Mouse (Mus musculus) midbrain, embryonic 11.5 days (tissue): ENCODE measurements around the gene Shc1. TPM values are rescaled to one million over a fixed set of nuclear protein-coding genes. Genes with fewer than 3 reads are reported as not detected.
A peak's percentile ranks its signal among the peaks of the same experiment; 100 is the strongest.

Source experiments
- ATAC-seq: fragments of 200-750 bp; cut with Nextera tagmentation; 2 replicates; pipeline ENCODE4 v1.8.0; 2017; ENCODE audit warnings: moderate TSS enrichment, moderate library complexity; ENCODE audit not compliant: low FRiP score
- DNase-seq: peaks from one replicate; pipeline ENCODE4 v3.0.0; 2015; ENCODE audit warnings: low spot score; ENCODE audit errors: missing footprints
- H3K27ac ChIP-seq: fragments of 300-500 bp; sonication (generic); 2 replicates; pipeline ENCODE4 v1.5.1; 2014; ENCODE audit warnings: low read depth, low read length
- H3K27me3 ChIP-seq: fragments of 300-500 bp; sonication (generic); 2 replicates; pipeline ENCODE4 v1.6.1; 2014; ENCODE audit warnings: mild to moderate bottlenecking, low read length, moderate library complexity, mixed read lengths; ENCODE audit not compliant: control insufficient read depth, insufficient read depth
- H3K36me3 ChIP-seq: fragments of 300-500 bp; sonication (generic); 2 replicates; pipeline ENCODE4 v1.6.1; 2014; ENCODE audit warnings: mild to moderate bottlenecking, low read length, moderate library complexity, mixed read lengths; ENCODE audit not compliant: control insufficient read depth, insufficient read depth
- H3K4me1 ChIP-seq: fragments of 300-500 bp; sonication (generic); 2 replicates; pipeline ENCODE4 v1.6.1; 2014; ENCODE audit warnings: low read length; ENCODE audit not compliant: control insufficient read depth, insufficient read depth
- H3K4me2 ChIP-seq: fragments of 300-500 bp; sonication (generic); 2 replicates; pipeline ENCODE4 v1.6.1; 2014; ENCODE audit warnings: mild to moderate bottlenecking, moderate library complexity
- H3K4me3 ChIP-seq: fragments of 300-500 bp; sonication (generic); 2 replicates; pipeline ENCODE4 v1.5.1; 2014; ENCODE audit warnings: low read depth, low read length
- H3K9ac ChIP-seq: fragments of 300-500 bp; sonication (generic); 2 replicates; pipeline ENCODE4 v1.6.1; 2014; ENCODE audit warnings: low read length
- H3K9me3 ChIP-seq: fragments of 300-500 bp; sonication (generic); 2 replicates; pipeline ENCODE4 v1.6.1; 2016; ENCODE audit warnings: low read length; ENCODE audit not compliant: control insufficient read depth
- WGBS: fragments of 180-500 bp; shearing (Covaris S2); extraction: QIAGEN DNeasy Blood & Tissue Kit; methylation state at CpG from one replicate; pipeline ENCODE4 v1.1.7; 2014; 5-methylcytosine and 5-hydroxymethylcytosine counted together
- polyA plus RNA-seq: library from polyadenylated mRNA; unstranded; fragments of >200 nt; fragmentation: Nextera tagmentation; extraction: Ambion mirVana; gene quantifications from 2 replicates; pipeline ENCODE4 v1.2.1, GENCODE M21; 2014

Gene Shc1
- polyA plus RNA-seq = 23.4 and 26.2 TPM in 2 replicates

DNA sequence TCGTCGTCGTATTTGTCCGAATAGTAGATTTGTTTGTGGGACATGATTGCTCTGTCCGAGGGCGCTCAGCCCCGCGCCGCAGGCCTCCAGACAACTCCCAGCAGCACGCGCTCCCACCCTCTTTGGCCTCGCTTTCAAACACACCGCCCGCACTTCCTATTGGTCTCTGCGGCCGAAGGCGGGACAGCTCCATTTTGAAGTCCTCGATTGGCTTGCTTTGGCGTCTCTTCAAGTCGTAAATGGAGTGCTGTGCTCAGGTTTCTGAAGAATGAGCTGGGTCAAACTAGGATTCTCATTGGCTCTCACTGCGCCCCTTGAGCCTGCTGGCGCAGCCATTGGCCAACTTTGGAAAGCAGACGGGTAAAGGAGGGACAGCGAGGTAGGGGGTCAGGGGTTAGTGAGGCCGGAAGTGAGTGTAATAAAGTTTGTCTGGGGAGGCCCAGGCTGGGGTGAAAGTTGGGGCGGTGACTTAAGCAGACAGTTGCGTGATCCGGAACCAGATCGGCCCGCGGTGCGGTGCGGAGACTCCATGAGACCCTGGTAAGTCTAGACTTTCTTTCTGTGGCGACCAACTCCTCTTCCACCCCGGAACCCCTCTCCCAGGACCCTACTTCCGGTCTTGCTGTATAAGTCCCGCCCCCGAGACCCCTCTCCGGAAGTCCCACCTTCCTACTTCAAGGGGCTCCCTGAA, at the start of gene Shc1, which contains the start of gene Cks1b:
TSS of gene Shc1 (plus strand) at position 274 of the 691 bp plus-strand sequence.
TSS of gene Cks1b (minus strand) at position 214 of the 691 bp plus-strand sequence.
- Histone ChIP-seq H3K4me1 (peaks cover 32% of the 10 kb centered on the region), H3K27me3 (no peaks in the 10 kb centered on the region), H3K27ac (peak within 1 kb of the TSS; percentile 87), H3K4me3 (peak within 1 kb of the TSS; percentile 64), H3K4me2 (peak within 1 kb of the TSS; percentile 87), H3K9me3 (no peaks in the 10 kb centered on the region), H3K9ac (peak within 1 kb of the TSS; percentile 76), H3K36me3 (peaks cover 16% of the 10 kb centered on the region; the same call in 1 of the 2 replicates)
- DNase-seq (peak; percentile 99), ATAC-seq (peak; percentile 97)
- under 1% methylated on average over 39 of the region's 39 CpGs for WGBS

DNA sequence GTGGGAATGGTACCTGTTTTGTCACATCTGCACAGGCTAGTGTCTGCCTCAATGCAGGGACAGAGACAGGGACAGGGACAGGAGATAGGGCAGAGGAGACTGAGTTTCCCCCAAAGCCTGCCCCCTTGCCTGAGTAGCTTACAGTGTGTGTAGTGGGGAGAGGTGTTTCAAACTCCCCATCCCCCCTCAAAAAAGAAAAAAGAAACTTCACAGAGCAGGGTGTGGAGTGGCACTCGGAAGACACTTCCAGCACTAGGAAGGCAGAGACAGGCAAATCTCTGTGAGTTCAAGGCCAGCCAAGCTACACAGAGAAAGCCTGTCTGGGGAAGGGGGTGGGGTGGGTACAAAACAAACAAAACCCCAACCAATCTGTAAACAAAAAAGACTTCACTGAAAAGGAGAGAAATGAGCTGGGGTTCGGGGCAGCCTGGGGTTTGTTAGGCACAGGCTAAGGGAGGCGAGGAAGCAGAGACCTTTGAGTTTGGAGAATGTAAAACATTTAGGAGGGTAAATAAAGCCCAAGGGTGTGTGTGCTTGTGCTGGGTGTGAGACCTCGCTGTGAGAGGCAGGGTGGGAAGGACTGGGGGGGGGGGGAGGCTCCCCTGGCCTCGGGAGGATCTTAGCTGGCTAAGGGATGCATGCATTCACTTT, 44.5 kb upstream of the Shc1 start:
- ATAC-seq (no peak), DNase-seq (no peak)
- no peaks in the 10 kb centered on the region for H3K9me3 ChIP-seq
- H3K4me1 ChIP-seq = peaks cover 7% of the 10 kb centered on the region
- 43% methylated on average over 5 of the region's 5 CpGs for WGBS
- H3K36me3 ChIP-seq = no peaks in the 10 kb centered on the region
- H3K27me3 ChIP-seq = no peaks in the 10 kb centered on the region
- no peak overlapping the region for H3K4me2 ChIP-seq
- H3K27ac ChIP-seq = no peak overlapping the region
- H3K9ac ChIP-seq = no peak overlapping the region
- H3K4me3 ChIP-seq = no peak overlapping the region

DNA sequence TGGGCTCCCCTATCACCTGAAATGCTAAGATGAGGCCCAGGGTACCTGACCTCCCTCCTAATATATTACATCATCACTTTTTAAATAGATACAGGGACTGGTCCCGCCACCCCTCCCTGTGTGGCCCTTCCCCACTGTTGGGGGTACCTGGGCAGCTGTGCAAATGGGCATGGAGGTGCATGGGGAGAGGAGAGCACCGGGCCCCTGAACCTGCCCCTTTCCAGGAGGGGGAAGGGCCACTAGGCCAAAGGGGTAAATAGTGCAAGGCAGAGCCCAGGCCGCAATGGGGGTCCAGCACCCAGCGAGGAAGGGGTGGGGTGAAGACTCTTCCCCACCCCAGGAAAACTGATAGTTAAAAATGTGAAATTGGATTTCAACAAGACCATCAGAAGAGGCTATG, 40.4 kb upstream of the Shc1 start:
- no peak; the same call in 1 of the 2 replicates for ATAC-seq
- H3K9ac ChIP-seq = no peak overlapping the region
- peaks cover 11% of the 10 kb centered on the region for H3K4me1 ChIP-seq
- no peak for DNase-seq
- H3K36me3 ChIP-seq = no peaks in the 10 kb centered on the region
- no peak overlapping the region for H3K4me3 ChIP-seq
- no peaks in the 10 kb centered on the region for H3K9me3 ChIP-seq
- H3K27me3 ChIP-seq = no peaks in the 10 kb centered on the region
- WGBS = 72% methylated on average over 4 of the region's 4 CpGs
- no peak overlapping the region for H3K27ac ChIP-seq
- no peak overlapping the region; the same call in 1 of the 2 replicates for H3K4me2 ChIP-seq

DNA sequence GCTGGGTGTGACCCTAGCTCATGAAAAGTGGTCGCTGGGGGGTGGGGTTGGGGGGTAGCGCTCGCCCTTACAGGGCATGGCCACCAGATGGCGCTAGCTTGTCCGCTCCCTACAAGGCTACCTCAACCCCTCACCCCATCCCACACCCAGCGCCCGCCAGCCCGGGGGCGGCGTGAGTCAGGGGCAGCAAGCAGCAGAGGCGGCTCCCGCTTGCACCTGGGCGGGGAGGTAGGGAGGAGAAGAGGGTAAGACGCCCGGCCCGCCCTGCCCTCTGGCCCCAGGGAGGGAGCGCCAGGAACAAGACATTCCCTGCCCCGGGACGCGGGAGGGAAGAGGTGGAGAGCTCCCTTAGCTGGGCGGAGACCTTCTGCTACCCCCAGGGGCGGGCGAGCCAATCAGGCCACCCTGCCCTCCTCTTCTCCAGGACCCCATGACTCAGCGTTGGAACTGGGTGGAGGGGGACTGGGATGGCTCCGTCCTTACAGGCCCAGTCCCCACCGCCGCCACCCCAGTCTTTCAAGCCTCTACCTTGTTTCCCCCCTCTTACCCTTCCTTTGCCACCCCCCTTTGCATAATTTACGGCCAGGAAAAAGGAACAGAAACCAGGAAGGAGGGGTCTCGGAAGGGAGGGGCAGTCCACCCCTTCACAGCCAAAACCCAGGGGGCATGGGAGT, 39.7 kb upstream of the Shc1 start:
- peak; percentile 90 for ATAC-seq
- WGBS = 2% methylated on average over 28 of the region's 29 CpGs
- no peak overlapping the region for H3K27ac ChIP-seq

DNA sequence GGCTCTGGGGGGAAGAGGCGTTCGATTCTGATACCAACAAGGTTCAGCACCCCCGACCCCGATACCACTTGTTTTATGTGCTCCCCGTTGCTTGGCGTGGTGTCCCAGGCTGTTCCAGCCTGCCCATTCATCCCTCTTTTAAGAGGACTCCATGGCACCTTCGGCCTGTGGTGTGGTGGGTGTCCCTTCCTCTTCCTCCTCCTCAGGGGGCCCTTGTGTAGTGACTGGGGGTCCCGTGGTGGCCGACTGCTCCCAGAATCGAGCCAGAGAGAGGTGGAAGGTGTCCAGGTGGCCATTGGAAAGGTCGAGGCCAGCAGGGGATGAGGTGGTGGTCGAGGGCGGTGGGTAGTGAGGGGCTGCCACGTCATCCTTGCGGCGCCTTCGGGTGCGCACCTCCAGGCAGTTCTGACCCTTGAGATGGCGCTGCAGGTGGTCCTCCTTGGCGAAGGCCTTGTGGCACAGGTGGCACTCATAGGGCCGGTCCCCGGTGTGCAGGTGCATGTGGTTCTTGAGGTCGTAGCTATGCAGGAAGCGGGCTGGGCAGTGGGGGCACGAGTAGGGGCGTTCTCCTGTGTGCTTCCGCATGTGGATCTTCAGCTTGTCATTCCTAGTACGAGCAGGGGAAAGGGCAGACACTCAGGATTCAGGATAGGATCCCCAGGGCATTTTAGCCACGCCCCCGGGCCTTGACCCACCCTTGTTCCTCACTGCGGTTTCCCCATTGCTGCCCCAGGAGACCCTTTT, 38.7 kb upstream of the Shc1 start:
- H3K4me1 ChIP-seq = peaks cover 12% of the 10 kb centered on the region
- WGBS = 87% methylated on average over 31 of the region's 31 CpGs
- no peak overlapping the region for H3K27ac ChIP-seq
- no peak overlapping the region for H3K9ac ChIP-seq
- no peaks in the 10 kb centered on the region for H3K9me3 ChIP-seq
- H3K27me3 ChIP-seq = no peaks in the 10 kb centered on the region
- DNase-seq (no peak), ATAC-seq (no peak)
- H3K4me3 ChIP-seq = 0 out of 2 replicates have a peak overlapping the region, but pooled peaks have one; percentile 41
- no peak overlapping the region for H3K4me2 ChIP-seq
- no peaks in the 10 kb centered on the region for H3K36me3 ChIP-seq

More for the DNA sequence above, 39.7 kb upstream of the Shc1 start:
- no peaks in the 10 kb centered on the region for H3K36me3 ChIP-seq
- no peaks in the 10 kb centered on the region for H3K27me3 ChIP-seq
- peak overlapping the region; percentile 41 for H3K4me3 ChIP-seq
- DNase-seq = peak; percentile 99
- H3K9me3 ChIP-seq = no peaks in the 10 kb centered on the region
- peaks cover 11% of the 10 kb centered on the region for H3K4me1 ChIP-seq
- peak overlapping the region; percentile 64 for H3K4me2 ChIP-seq
- peak overlapping the region; percentile 69 for H3K9ac ChIP-seq

DNA sequence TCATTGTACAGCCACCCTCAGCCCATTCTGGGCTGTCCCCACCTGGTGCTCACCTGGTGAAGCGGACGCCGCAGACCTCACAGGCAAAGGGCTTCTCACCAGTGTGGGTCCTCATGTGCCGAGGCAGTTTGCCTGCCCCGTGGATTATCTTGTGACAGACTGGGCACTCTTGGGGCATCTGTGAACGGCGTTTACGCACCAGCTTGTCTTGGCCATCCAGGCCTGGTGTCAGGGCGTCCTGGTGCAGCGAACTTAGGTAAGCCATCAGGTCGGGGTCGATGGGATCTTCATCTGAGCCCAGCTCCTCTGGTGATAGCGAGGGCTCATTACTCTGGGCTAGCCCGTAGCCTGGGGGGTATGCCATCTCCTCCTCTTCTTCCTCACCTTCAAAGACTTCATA, 38.0 kb upstream of the Shc1 start:
- ATAC-seq = no peak
- Histone ChIP-seq H3K4me3 (no peak overlapping the region), H3K27me3 (no peaks in the 10 kb centered on the region), H3K4me1 (peaks cover 18% of the 10 kb centered on the region), H3K27ac (no peak overlapping the region), H3K9me3 (no peaks in the 10 kb centered on the region), H3K9ac (no peak overlapping the region), H3K4me2 (no peak overlapping the region), H3K36me3 (no peaks in the 10 kb centered on the region)
- WGBS = 95% methylated on average over 14 of the region's 14 CpGs
- DNase-seq = no peak

DNA sequence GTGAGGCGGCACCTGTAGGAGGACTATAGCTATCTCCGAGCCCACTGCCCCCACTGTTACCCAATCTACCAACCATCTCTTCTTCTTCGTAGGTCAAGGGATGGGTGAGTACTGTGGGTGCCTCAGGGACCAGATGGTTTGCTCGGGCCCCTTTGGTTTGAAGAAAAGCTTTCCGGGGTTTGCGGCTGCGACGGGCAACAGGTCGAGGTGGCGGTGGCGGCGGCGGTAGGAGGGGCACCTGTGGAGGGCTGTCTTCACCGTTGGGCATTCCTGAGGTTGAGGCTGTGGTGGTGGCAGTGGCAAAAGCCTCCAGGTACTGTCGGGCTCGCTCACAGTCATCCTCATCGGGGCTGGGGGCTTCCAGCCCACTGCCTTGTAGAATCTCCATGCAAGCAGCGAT, 37.5 kb upstream of the Shc1 start:
- no peaks in the 10 kb centered on the region for H3K36me3 ChIP-seq
- no peak overlapping the region for H3K9ac ChIP-seq
- H3K4me1 ChIP-seq = peaks cover 21% of the 10 kb centered on the region
- H3K27ac ChIP-seq = no peak overlapping the region
- H3K9me3 ChIP-seq = no peaks in the 10 kb centered on the region
- DNase-seq (no peak), ATAC-seq (no peak)
- no peak overlapping the region for H3K4me2 ChIP-seq
- H3K4me3 ChIP-seq = no peak overlapping the region
- H3K27me3 ChIP-seq = no peaks in the 10 kb centered on the region
- WGBS = 94% methylated on average over 18 of the region's 18 CpGs

DNA sequence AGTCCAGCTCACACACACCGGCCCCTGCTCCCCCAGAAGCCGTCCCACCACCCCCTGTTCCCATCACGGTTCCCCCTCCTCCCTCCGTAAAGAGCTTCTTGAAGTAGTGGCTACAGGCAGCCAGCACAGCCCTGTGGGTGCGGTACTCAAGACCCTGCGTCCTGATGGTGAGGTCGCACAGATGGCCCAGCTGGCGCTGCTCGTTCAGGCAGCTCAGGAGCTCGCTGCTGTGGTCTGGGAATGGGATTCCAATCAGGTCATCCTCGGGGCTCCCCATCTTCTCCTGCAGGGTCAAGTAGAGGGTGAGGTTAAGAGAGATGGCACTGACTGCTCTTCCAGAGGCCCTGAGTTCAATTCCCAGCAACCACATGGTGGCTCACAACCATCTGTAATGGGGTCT, 37.0 kb upstream of the Shc1 start:
- DNase-seq (no peak), ATAC-seq (no peak)
- no peak overlapping the region for H3K27ac ChIP-seq
- no peaks in the 10 kb centered on the region for H3K9me3 ChIP-seq
- no peak overlapping the region for H3K4me2 ChIP-seq
- no peak overlapping the region for H3K4me3 ChIP-seq
- no peaks in the 10 kb centered on the region for H3K27me3 ChIP-seq
- H3K9ac ChIP-seq = no peak overlapping the region
- no peaks in the 10 kb centered on the region for H3K36me3 ChIP-seq
- WGBS = 87% methylated on average over 11 of the region's 11 CpGs
- H3K4me1 ChIP-seq = peaks cover 21% of the 10 kb centered on the region
